Mouse (Mus musculus): Measurements from ENCODE around the gene Gm4737. TPM values are rescaled to one million over a fixed set of nuclear protein-coding genes. Genes with fewer than 3 reads are reported as not detected.

Gm4737 gene
- polyA plus RNA-seq (2017; shearing (Covaris generic)) = 1 to 10 TPM; 5.2 to 9.2 TPM

GRCm38 (mm10) chr16:46154832-46155231 lies at the start of gene Gm4737:
Gene Gm4737, minus strand, starts transcription at chr16:46155077.

GRCm38 (mm10) chr16:46120020-46120419 lies 34.9 kb downstream of the Gm4737 start, which contains the start of gene Cd96:
Gene Cd96, minus strand, starts transcription at chr16:46120251.

Other genes with a start within 250 kb of the Gm4737 start
- under 1 TPM in 1 of 2 experiments, not detected in 1; 0.15 TPM for gene Phldb2, start 201.5 kb downstream of the Gm4737 start, polyA plus RNA-seq (2017; shearing (Covaris generic))
- gene Plcxd2, start 144.9 kb downstream of the Gm4737 start, polyA plus RNA-seq (2017; shearing (Covaris generic)) = 10 to 100 TPM in 1 of 2 experiments, 1 to 10 TPM in 1; 7.8 to 11.6 TPM
- 100 to 1,000 TPM; 139 to 185 TPM for gene Cd96, start 34.8 kb downstream of the Gm4737 start, polyA plus RNA-seq (2017; shearing (Covaris generic))